Mouse (Mus musculus): ENCODE data around the gene Tas2r117.

Tas2r117 gene

GRCm38 (mm10) chr6:132802518-132802917, at the start of gene Tas2r117:
Tas2r117 (plus strand) TSS chr6:132802818.
- no peak for DNase-seq (ENCODE audit: low spot score)

GRCm38 (mm10) chr6:132754430-132754829, 48.2 kb upstream of the Tas2r117 start, which contains the start of gene Tas2r124:
Tas2r124 (plus strand) TSS chr6:132754730.
- no peak for DNase-seq (ENCODE audit: low spot score)

GRCm38 (mm10) chr6:132761831-132762230, 40.8 kb upstream of the Tas2r117 start, which contains the start of gene Tas2r102:
Tas2r102 (plus strand) TSS chr6:132762131.
- DNase-seq (ENCODE audit: low spot score), result no peak

GRCm38 (mm10) chr6:132778062-132778461, 24.6 kb upstream of the Tas2r117 start, which contains the start of gene Tas2r136:
Tas2r136 (minus strand) TSS chr6:132778162.
- no peak for DNase-seq (ENCODE audit: low spot score)

- DNase-seq (ENCODE audit: low spot score), result no peak
Observed at GRCm38 (mm10) chr6:132795393-132795792, 7.2 kb upstream of the Tas2r117 start.

- no peak for DNase-seq (ENCODE audit: low spot score)
Observed at GRCm38 (mm10) chr6:132846842-132847241, 44.2 kb downstream of the Tas2r117 start, which contains the start of gene Tas2r123. Tas2r123 (plus strand) TSS chr6:132847142.
